Mouse (Mus musculus): Measurements from ENCODE around the gene Pbx2. TPM values are rescaled to one million over a fixed set of nuclear protein-coding genes. Genes with fewer than 3 reads are reported as not detected.
A peak's percentile ranks its signal among the peaks of the same experiment; 100 is the strongest.

Pbx2 gene
- polyA plus RNA-seq, 1 experiment from 2014 or later = 12.8 TPM

GRCm38 (mm10) chr17:34603375-34604060 is 12.5 kb downstream of the Pbx2 start, which contains the start of gene Rnf5:
Gene Rnf5, minus strand, starts transcription at chr17:34603690.
- ATAC-seq (ENCODE audit: low FRiP score, low TSS enrichment) = peak; percentile 92
- Histone ChIP-seq H3K9me3 (ENCODE audit: control insufficient read depth, low read length) (no peaks in the 10 kb centered on the region), H3K9ac (replicated peaks; ENCODE audit: low read length) (peak within 1 kb of the TSS; percentile 73), H3K27ac (replicated peaks; ENCODE audit: low read depth, low read length) (peak within 1 kb of the TSS; percentile 85), H3K4me2 (ENCODE audit: low read length) (peak within 1 kb of the TSS; percentile 97), H3K27me3 (ENCODE audit: control insufficient read depth, insufficient read depth, low read length) (no peaks in the 10 kb centered on the region), H3K4me3 (replicated peaks; ENCODE audit: low read depth, low read length) (peak within 1 kb of the TSS; percentile 93), H3K36me3 (ENCODE audit: control insufficient read depth, insufficient read depth, low read length) (peaks cover 17% of the 10 kb centered on the region), H3K4me1 (ENCODE audit: control insufficient read depth, insufficient read depth, low read length) (peaks cover 28% of the 10 kb centered on the region)
- peak; percentile 99 for DNase-seq
- under 1% methylated on average over 30 of the region's 30 CpGs for WGBS

- peak; percentile 90 for ATAC-seq (ENCODE audit: low FRiP score, low TSS enrichment)
- Histone ChIP-seq H3K27ac (replicated peaks; ENCODE audit: low read depth, low read length) (peak within 1 kb of the TSS; percentile 85), H3K36me3 (ENCODE audit: control insufficient read depth, insufficient read depth, low read length) (peaks cover 17% of the 10 kb centered on the region), H3K4me2 (ENCODE audit: low read length) (peak within 1 kb of the TSS; percentile 97), H3K27me3 (ENCODE audit: control insufficient read depth, insufficient read depth, low read length) (no peaks in the 10 kb centered on the region), H3K9ac (replicated peaks; ENCODE audit: low read length) (peak within 1 kb of the TSS; percentile 90), H3K9me3 (ENCODE audit: control insufficient read depth, low read length) (no peaks in the 10 kb centered on the region), H3K4me1 (ENCODE audit: control insufficient read depth, insufficient read depth, low read length) (peaks cover 28% of the 10 kb centered on the region), H3K4me3 (replicated peaks; ENCODE audit: low read depth, low read length) (peak within 1 kb of the TSS; percentile 93)
- under 1% methylated on average over 35 of the region's 35 CpGs for WGBS
- peak; percentile 100 for DNase-seq
Measured at GRCm38 (mm10) chr17:34604061-34604508, 13.0 kb downstream of the Pbx2 start, which contains the start of gene Agpat1. Gene Agpat1, plus strand, starts transcription at chr17:34604262.

- H3K4me2 ChIP-seq (ENCODE audit: low read length) = peak overlapping the region; percentile 97
- H3K27ac ChIP-seq (replicated peaks; ENCODE audit: low read depth, low read length) = peak overlapping the region; percentile 85
- ATAC-seq (ENCODE audit: low FRiP score, low TSS enrichment) (no peak), DNase-seq (no peak)
- peak overlapping the region; percentile 93 for H3K4me3 ChIP-seq (replicated peaks; ENCODE audit: low read depth, low read length)
- H3K4me1 ChIP-seq (ENCODE audit: control insufficient read depth, insufficient read depth, low read length) = peaks cover 28% of the 10 kb centered on the region
- H3K36me3 ChIP-seq (ENCODE audit: control insufficient read depth, insufficient read depth, low read length) = peaks cover 17% of the 10 kb centered on the region
- no peaks in the 10 kb centered on the region for H3K27me3 ChIP-seq (ENCODE audit: control insufficient read depth, insufficient read depth, low read length)
- H3K9ac ChIP-seq (replicated peaks; ENCODE audit: low read length) = peak overlapping the region; percentile 90
- 16% methylated on average over 24 of the region's 24 CpGs for WGBS
- H3K9me3 ChIP-seq (ENCODE audit: control insufficient read depth, low read length) = no peaks in the 10 kb centered on the region
Measured at GRCm38 (mm10) chr17:34604511-34605237, 13.6 kb downstream of the Pbx2 start.

- peak overlapping the region; percentile 85 for H3K27ac ChIP-seq (replicated peaks; ENCODE audit: low read depth, low read length)
- no peaks in the 10 kb centered on the region for H3K27me3 ChIP-seq (ENCODE audit: control insufficient read depth, insufficient read depth, low read length)
- under 1% methylated on average over 30 of the region's 30 CpGs for WGBS
- peak overlapping the region; percentile 90 for H3K9ac ChIP-seq (replicated peaks; ENCODE audit: low read length)
- H3K4me1 ChIP-seq (ENCODE audit: control insufficient read depth, insufficient read depth, low read length) = peaks cover 28% of the 10 kb centered on the region
- ATAC-seq (ENCODE audit: low FRiP score, low TSS enrichment) (peak; percentile 53), DNase-seq (peak; percentile 96)
- no peaks in the 10 kb centered on the region for H3K9me3 ChIP-seq (ENCODE audit: control insufficient read depth, low read length)
- peak overlapping the region; percentile 93 for H3K4me3 ChIP-seq (replicated peaks; ENCODE audit: low read depth, low read length)
- H3K36me3 ChIP-seq (ENCODE audit: control insufficient read depth, insufficient read depth, low read length) = peaks cover 18% of the 10 kb centered on the region
- peak overlapping the region; percentile 97 for H3K4me2 ChIP-seq (ENCODE audit: low read length)
Measured at GRCm38 (mm10) chr17:34605609-34606008, 14.5 kb downstream of the Pbx2 start.

- 18% methylated on average over 32 of the region's 32 CpGs for WGBS
- peaks cover 20% of the 10 kb centered on the region for H3K36me3 ChIP-seq (ENCODE audit: control insufficient read depth, insufficient read depth, low read length)
- no peaks in the 10 kb centered on the region for H3K27me3 ChIP-seq (ENCODE audit: control insufficient read depth, insufficient read depth, low read length)
- peaks cover 28% of the 10 kb centered on the region for H3K4me1 ChIP-seq (ENCODE audit: control insufficient read depth, insufficient read depth, low read length)
- peak overlapping the region; percentile 90 for H3K9ac ChIP-seq (replicated peaks; ENCODE audit: low read length)
- H3K4me2 ChIP-seq (ENCODE audit: low read length) = peak overlapping the region; percentile 97
- peak overlapping the region; percentile 85 for H3K27ac ChIP-seq (replicated peaks; ENCODE audit: low read depth, low read length)
- no peaks in the 10 kb centered on the region for H3K9me3 ChIP-seq (ENCODE audit: control insufficient read depth, low read length)
- H3K4me3 ChIP-seq (replicated peaks; ENCODE audit: low read depth, low read length) = peak overlapping the region; percentile 93
- no peak for ATAC-seq (ENCODE audit: low FRiP score, low TSS enrichment)
- DNase-seq = no peak
Measured at GRCm38 (mm10) chr17:34606186-34607039, 15.3 kb downstream of the Pbx2 start.

GRCm38 (mm10) chr17:34607997-34608396 is 16.9 kb downstream of the Pbx2 start:
- no peak for DNase-seq
- Histone ChIP-seq H3K4me1 (ENCODE audit: control insufficient read depth, insufficient read depth, low read length) (peaks cover 22% of the 10 kb centered on the region), H3K27me3 (ENCODE audit: control insufficient read depth, insufficient read depth, low read length) (no peaks in the 10 kb centered on the region), H3K4me3 (replicated peaks; ENCODE audit: low read depth, low read length) (no peak overlapping the region), H3K27ac (replicated peaks; ENCODE audit: low read depth, low read length) (no peak overlapping the region), H3K9ac (replicated peaks; ENCODE audit: low read length) (no peak overlapping the region), H3K4me2 (ENCODE audit: low read length) (no peak overlapping the region), H3K36me3 (ENCODE audit: control insufficient read depth, insufficient read depth, low read length) (peaks cover 30% of the 10 kb centered on the region), H3K9me3 (ENCODE audit: control insufficient read depth, low read length) (no peaks in the 10 kb centered on the region)
- 89% methylated on average over 7 of the region's 7 CpGs for WGBS
- no peak for ATAC-seq (ENCODE audit: low FRiP score, low TSS enrichment)

- Histone ChIP-seq H3K27ac (replicated peaks; ENCODE audit: low read depth, low read length) (no peak overlapping the region), H3K9me3 (ENCODE audit: control insufficient read depth, low read length) (no peaks in the 10 kb centered on the region), H3K36me3 (ENCODE audit: control insufficient read depth, insufficient read depth, low read length) (peaks cover 59% of the 10 kb centered on the region), H3K27me3 (ENCODE audit: control insufficient read depth, insufficient read depth, low read length) (no peaks in the 10 kb centered on the region), H3K4me2 (ENCODE audit: low read length) (no peak overlapping the region), H3K4me3 (replicated peaks; ENCODE audit: low read depth, low read length) (no peak overlapping the region), H3K4me1 (ENCODE audit: control insufficient read depth, insufficient read depth, low read length) (peaks cover 12% of the 10 kb centered on the region), H3K9ac (replicated peaks; ENCODE audit: low read length) (0 out of 2 replicates have a peak overlapping the region, but pooled peaks have one; percentile 14)
- DNase-seq (no peak), ATAC-seq (ENCODE audit: low FRiP score, low TSS enrichment) (no peak)
- 98% methylated on average over 8 of the region's 8 CpGs for WGBS
Measured at GRCm38 (mm10) chr17:34611050-34611449, 20.0 kb downstream of the Pbx2 start.

- Histone ChIP-seq H3K27ac (replicated peaks; ENCODE audit: low read depth, low read length) (no peak overlapping the region), H3K4me1 (ENCODE audit: control insufficient read depth, insufficient read depth, low read length) (no peaks in the 10 kb centered on the region), H3K27me3 (ENCODE audit: control insufficient read depth, insufficient read depth, low read length) (no peaks in the 10 kb centered on the region), H3K4me3 (replicated peaks; ENCODE audit: low read depth, low read length) (no peak overlapping the region), H3K4me2 (ENCODE audit: low read length) (no peak overlapping the region), H3K9ac (replicated peaks; ENCODE audit: low read length) (no peak overlapping the region), H3K36me3 (ENCODE audit: control insufficient read depth, insufficient read depth, low read length) (peaks cover 73% of the 10 kb centered on the region), H3K9me3 (ENCODE audit: control insufficient read depth, low read length) (no peaks in the 10 kb centered on the region)
- no peak for ATAC-seq (ENCODE audit: low FRiP score, low TSS enrichment)
- DNase-seq = no peak
- 91% methylated on average over 11 of the region's 11 CpGs for WGBS
Measured at GRCm38 (mm10) chr17:34613054-34613645, 22.1 kb downstream of the Pbx2 start.

Measured in midbrain, embryonic 14.5 days (tissue).